Mouse (Mus musculus) regulatory T cell (primary cell): ENCODE data around the gene Tmub1.

Experiments
- in situ Hi-C: fragments of 300-600 bp; cut with MboI, MseI; formaldehyde crosslinking; loops from one replicate; pipeline ENCODE4 v1.15.1; 2025; ENCODE audit warnings: high pct_unique_total_duplicates

Tmub1 gene

DNA sequence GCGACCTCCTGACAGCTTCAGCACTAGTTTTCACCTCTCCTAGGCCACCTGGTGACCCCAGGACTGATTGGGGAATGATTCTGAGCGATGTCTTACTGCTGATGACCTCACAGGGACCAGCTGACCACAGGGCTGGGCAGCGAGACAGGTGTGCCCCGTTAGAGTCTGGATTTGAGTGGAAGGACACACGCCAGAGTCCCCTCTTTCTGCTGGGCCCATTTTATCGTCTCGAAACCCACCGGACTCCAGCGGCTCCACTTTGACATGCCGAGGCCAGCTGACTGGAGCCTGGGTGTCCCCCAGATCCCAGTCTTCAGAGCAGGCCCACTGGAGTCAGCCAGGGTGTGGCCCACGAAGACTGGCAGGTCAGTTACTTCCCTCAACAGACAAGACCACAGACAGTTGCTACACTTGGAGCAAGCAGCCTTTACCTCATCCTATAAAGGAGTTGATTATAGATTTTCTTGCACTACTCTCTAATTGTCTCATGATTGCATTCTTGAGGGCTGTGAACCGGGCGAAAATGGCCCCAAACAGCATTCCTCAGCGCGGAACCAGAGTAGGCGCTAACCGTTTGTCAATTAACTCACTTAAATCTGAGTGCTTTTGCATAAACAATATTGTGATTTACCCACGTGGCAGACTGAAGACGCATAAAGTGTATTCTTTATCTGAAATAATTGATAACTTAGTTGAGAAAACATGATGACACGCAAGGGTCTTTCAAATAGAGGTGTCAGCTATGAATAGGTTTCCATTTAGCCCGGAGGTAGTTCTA lies 23.5 kb downstream of the Tmub1 start:
- in situ Hi-C loops: no loop called here

DNA sequence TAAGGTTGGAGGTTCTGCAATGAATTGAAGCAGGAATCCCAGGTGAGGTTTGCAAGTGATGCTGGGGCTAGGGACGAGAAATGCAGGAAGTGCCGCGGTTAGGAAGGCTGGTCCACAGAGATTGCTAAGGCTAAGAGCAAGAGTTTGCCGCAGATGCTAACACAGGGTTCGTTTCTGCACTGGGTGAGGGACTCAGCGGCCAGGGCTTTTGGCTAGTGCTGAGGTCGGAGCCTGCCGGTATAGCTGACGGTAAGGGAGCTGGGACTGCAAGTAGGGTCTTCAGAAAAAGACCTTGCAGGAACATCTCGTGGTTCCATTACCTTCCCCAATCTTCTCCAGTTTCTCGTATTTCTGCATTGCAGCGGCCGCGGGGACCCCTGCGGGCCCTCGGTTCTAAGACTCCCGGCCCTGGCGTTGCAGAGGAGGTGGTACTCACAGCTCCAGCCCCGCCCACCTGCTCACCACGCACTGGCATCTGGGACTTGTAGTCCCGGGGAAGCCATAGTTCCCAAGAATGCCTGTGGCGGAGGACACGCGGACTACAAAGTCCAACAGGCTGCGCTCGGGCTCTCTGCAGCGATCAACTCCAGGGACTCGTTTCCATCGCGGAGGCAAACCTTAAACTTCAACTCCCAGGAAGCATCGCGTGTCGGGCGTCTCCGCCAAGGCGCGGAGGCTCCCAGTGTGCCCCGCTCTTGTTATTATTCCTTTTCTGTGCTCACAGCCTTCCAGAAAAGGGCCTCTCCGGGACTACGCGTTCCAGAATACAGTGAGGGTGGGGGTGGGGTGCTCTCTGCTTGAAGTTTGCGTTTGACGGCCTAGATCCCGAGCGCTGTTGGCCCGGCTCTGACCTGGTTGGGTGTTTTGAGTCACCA lies 24.3 kb downstream of the Tmub1 start, which contains the start of the genes Cdk5 and Slc4a2:
Gene Cdk5, minus strand, starts transcription at position 402 of the 875 bp plus-strand sequence.
Gene Slc4a2, plus strand, starts transcription at position 709 of the 875 bp plus-strand sequence.
- in situ Hi-C loops: no loop called here

DNA sequence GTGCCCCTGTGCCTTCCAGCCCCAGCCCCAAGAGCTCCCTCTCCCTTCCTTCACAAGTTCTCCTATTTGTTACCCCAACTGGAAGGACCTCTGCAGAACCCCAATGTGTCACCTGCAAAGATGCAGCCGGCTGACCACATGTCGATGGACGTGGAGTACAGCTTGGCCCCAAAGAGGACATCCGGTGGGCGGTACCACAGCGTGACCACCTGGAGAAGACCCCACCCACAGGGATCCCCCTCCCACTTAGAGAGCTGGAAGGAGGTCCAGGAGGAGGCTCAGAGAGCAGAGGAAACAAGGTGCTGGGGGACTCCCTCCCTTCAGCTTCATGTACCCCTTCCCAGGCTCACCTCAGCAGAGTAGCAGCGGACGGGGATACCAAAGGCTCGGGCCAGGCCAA lies 27.3 kb downstream of the Tmub1 start:
- in situ Hi-C loops: no loop called here

DNA sequence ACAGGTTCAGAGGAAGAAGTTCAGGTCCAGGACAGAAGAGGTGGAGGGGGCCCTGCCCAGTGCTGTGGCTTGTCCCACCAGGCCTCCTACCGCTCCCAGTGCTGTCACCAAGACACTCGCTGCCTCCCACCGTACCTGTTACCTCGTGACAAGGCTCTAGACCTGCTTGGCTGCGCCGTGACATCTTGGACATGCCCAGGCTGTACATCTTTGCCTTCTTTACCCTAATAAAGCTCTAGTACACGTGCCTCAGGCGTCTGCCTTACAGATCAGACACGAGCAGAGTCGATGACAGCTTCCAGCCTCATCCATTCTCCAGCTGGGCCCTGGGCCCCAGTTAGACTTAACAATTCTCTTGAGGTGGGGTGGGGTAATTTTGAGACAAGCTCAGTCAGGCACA lies 30.1 kb downstream of the Tmub1 start:
- in situ Hi-C loops: no loop called here

DNA sequence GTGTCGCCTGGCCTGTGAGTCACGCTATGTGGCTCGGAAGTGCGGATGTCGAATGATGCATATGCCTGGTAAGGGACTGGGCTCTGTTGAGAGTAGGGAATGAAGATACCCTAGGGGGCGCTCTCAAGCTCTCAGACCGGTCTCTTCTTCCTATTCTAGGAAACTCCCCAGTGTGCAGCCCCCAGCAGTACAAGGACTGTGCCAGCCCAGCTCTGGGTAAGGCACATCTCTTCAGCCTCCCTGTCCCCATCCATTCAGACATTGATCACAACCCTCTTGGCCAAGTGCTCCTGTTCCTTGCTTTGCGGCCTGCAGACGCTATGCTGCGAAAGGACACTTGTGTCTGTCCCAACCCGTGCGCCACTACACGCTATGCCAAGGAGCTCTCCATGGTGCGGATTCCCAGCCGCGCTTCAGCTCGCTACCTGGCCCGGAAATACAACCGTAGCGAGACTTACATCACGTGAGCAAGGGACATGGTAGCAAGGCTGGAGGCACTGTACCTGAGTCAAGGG lies 31.4 kb downstream of the Tmub1 start:
- in situ Hi-C loops: no loop called here

DNA sequence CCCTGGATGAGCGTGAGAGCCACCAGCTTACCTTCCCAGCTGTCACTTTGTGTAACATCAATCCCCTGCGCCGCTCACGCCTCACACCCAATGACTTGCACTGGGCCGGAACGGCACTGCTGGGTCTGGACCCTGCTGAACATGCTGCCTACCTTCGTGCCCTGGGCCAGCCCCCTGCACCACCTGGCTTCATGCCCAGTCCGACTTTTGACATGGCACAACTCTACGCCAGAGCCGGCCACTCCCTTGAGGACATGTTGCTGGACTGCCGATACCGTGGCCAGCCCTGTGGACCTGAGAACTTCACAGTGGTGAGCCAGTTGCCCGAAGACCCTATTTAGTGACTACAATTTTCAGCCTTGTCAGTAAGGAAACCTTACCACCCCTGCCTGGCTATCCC lies 33.7 kb downstream of the Tmub1 start:
- in situ Hi-C loops: no loop called here

DNA sequence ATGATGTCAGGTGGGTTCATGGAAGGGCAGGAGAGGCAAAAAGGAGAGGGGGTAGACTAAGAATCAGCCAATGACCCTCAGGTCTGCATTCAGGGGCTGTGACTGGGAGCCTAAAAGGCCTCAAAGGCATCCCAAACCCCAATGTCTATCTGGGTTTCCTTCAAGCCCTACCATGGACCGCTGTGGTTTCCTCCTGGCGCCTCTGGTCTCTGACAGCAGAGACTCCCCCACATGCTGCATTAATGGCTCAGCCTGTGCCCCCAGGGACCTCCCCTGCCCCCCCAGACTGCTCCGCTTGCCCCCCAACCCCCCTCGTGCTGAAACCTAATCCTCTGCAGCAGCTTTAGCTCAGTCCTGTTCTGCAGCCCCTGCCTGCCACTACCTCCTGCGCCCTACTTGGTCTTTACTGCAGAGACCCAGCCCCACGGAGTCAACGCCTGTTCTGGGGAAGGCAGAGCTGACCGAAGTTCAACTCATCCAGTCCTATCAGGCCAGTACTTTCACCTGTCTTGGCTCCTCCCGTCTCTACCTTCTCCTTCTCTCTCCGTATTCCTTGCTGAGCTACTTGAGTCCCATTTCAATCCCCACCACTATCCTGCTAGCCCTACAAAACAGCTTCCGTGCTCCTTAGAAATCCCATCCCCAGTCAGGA lies 34.5 kb downstream of the Tmub1 start, which contains the start of gene Asic3:
Gene Asic3, plus strand, starts transcription at position 351 of the 652 bp plus-strand sequence.
- in situ Hi-C loops: no loop called here

DNA sequence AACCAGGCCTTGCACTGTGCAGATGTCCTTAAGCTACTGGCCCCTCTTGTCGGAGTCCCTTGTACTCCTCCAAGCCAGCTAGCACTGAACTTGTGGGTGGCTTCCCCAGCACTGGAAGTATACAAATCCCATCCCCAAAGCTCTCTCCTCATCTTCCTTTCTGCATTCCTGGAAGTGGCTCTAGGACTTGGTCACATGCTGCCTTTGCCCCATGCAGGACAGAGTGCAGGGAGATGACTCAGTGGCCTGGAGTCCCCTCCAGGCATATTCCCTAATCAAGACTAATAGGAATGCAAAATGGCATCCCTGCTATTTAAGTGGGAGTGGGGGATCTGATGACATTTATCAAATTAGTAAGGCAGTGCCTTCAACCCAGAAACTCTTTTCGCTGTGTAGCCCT lies 35.6 kb downstream of the Tmub1 start:
- in situ Hi-C loops: no loop called here

DNA sequence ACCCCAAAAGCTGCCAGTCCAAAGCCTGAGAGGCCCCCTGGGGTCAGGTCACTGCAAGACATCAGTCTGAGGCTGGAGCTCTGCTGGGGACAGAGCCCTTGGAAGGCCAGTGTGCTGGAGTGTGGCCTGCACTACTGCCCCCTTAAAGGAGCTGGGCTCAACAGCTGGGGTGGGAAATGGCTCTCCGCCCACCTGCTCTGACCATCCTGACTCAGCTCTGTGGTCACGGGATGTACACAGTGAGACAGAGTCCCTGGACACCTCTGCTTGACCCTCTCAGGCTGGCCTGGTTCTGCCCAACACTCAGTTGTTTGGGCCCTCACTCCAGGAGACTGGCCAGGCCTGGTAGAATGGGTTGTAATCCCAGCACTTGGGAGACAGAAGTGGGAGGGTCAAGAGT lies 38.2 kb downstream of the Tmub1 start:
- in situ Hi-C loops: no loop called here

DNA sequence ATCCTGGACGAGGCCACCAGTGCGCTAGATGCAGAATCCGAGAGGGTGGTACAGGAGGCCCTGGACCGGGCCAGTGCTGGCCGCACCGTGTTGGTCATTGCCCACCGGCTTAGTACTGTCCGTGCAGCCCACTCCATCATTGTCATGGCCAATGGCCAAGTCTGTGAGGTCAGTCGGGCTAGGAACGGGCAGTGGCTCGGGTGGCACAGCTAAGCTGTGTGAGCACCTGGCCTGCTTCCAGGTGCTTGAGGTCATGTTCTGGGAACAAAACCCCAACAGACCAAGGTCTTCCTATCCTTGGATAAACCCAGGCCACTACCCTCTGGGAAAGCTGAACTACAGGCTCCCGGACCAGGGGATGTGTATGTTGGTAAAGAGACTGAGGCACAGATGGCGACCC lies 39.0 kb downstream of the Tmub1 start:
- in situ Hi-C loops: no loop called here

DNA sequence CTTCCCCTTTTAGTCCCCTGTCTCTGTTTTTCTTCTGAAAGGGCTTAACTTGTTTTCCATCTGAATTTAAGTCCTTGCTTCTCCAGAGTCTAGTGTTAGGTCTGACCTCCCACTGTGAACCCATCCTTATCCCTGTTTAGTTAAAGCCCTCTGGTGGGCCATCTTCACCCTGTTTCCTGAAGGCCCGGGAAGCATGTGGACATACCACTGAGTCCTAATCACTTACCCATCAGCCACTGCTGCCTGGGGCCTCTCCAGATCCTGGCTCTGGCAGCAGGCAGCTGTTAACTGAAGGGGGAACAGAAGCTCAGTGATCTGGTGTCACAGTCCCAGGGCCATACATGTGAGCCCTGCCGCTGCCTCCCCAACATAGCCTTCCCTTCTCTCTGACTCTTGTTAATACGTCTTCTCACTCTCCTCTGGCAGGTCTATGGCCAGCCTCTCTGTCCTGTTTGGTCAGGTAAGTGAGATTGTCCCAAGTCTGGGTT lies 42.2 kb downstream of the Tmub1 start:
- in situ Hi-C loops: no loop called here

DNA sequence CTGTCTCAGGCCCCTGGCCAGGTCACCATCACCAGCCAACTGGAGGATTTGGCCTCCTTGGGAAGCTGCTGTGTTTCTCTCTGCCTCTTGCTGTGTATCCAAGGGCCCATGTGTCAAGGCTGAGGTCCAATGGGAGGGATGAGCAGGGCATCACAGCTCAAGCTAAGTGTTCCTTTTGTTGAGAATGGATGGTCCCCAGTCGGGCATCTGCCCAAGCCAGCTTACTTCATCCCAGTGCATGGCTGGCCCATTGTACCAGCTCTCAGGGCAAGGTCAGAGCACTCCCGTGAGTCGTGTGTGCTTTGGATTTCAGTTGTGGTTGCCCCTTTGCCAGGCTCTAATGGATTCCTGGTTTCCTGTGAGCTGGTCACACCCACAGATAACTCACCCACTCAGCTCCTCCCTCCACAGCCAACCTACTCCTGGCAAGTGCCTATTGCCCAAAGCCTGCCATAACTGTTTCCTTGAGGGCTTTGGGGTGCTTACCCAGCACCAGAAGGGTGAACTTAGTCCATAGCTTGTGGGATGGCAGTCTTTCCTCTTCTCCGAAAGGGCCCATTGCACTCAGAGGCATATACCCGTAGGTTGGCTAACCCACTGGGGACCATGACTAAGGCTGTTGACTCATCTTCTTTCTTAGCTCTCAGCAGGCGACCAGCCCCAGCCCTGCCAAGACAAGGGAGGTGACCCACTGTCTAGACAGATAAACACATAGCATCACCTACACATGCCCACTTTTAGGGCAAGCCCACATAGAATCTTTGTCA lies 42.9 kb downstream of the Tmub1 start:
- in situ Hi-C loops: no loop called here

DNA sequence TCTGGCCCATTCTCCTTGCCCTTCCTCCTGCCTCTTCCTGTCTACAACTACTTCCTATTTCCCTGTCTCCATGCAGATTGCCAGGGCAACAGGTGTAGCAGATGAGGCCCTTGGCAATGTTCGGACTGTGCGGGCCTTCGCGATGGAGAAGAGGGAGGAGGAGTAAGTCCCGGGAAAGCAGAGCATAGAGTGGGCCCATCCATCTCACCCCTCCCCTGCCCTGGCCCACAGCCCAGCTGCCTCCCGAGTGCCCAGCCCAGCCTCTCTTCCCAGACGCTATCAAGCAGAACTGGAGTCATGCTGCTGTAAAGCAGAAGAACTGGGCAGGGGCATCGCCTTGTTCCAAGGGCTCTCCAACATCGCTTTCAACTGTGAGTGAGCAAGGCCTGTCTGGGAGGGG lies 45.7 kb downstream of the Tmub1 start:
- in situ Hi-C loops: no loop called here

DNA sequence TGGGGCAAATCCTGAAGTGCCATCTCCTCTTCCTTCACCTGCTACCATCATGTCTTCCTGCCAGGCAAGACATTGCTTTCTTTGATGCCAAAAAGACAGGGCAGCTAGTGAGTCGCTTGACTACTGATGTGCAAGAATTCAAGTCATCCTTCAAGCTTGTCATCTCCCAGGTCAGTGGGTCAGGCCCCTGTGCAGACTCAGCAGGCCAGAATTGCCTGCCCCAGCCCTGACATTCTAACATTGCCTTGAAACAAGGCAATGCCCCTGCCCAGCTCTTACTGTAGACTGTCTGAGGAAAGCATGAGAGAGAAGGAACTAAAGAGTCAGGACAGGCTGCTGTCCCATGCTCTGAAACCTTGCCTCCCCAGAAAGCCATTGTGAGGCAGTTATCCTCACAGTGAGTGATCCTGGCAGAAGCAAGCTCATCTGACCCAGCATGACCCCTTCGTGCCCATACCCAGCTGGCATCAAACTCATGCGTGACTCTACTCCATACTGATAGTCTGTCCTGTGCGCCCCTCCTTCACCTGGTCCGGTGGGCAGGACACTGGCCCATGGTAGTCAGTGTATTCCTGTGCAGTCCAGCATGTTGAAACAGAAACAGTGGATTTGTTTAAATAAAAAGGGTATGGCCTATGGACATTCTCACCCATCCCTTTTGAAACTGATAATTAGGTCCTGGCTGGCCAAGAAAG lies 46.6 kb downstream of the Tmub1 start:
- in situ Hi-C loops: no loop called here

DNA sequence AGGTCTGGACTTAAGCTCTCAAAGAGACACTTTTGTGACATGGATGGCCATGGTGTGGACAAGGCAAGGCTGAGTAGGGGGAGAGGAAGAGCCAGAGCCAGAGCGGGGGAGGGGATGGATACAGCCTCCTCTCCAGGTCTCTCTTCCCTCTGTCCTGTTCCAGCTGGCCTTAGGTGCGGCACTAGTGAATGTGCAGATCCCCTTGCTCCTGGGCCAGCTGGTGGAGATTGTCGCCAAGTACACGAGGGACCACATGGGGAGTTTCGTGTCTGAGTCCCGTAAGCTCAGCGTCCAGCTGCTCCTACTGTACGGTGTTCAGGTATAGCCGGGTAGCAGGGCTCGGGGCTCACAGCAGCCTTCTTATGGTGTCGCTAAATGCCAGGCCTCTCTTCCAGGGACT lies 47.3 kb downstream of the Tmub1 start:
- in situ Hi-C loops: no loop called here

DNA sequence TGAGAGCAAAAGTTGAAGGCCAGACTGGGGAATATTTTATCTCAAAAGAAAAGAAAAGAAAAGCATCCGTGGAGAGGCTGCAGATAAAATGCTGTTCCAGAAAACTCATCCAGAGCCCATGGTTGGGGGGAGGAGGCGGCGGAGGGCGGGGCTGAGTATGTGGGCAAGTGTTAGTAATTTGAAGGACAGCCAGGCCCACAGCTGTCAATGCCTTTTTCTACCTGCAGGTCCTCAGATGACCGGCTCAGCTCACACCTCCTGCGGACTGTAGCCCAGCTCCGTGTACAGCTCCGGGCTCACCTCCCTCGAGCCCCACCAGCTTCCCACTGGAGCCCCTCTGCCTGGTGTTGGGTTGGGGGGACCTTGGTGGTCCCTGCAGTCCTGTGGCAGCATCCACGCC lies 48.0 kb downstream of the Tmub1 start:
- in situ Hi-C loops: loop anchor here (10.0 kb wide), 2 partner anchors 285 to 605 kb away; partner anchors contain the start of gene Nub1

DNA sequence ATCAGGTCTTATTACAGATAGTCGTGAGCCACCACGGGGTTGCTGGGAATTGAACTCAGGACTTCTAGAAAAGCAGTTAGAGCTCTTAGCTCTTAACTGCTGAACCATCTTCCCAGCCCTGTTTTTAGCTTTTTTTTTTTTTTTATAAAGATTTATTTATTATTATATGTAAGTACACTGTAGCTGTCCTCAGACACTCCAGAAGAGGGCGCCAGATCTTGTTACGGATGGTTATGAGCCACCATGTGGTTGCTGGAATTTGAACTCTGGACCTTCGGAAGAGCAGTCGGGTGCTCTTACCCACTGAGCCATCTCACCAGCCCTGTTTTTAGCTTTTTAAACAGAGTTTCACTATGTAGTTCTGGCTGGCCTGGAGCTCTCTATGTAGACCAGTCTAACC lies 51.4 kb downstream of the Tmub1 start:
- in situ Hi-C loops: loop anchor here (10.0 kb wide), 2 partner anchors 289 to 601 kb away; partner anchors contain the start of gene Nub1
